Mouse (Mus musculus) brain, adult 2 months (tissue): ENCODE data around the gene Vmn1r42.
A peak's percentile ranks its signal among the peaks of the same experiment; 100 is the strongest.
"Not testable (repeated sequence)": the region's sequence is repeated elsewhere in the genome, so short reads cannot be mapped to it uniquely, and the experiment has no call there.

ENCODE experiments used
- DNase-seq: peaks from one replicate; pipeline ENCODE4 v3.0.0; 2011; ENCODE audit warnings: low read depth, low spot score

Gene Vmn1r42

DNA sequence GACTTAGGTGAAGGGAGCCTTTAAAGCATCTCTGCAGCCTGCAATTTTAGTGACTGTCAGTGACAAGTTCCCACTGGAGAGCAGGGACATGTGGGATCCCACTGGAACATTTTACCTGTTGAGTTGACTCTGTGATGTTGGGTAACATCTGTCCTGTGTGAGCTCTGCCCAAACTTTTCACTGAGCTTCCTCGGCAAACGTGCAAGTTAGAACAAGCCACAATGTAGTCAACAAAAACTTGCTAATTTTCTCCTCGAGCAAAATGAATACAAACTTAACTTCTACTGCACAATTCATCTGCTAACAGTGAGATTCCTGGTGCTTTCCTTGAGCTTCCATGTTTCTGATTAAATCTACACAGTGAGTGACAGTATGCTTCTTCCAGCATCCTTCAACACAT is at the start of gene Vmn1r42, which contains the start of gene Vmn1r43:
Vmn1r42 (minus strand) TSS at position 101 of the 400 bp plus-strand sequence.
Vmn1r43 (minus strand) TSS at position 101 of the 400 bp plus-strand sequence.
- not testable (repeated sequence) for DNase-seq

- peak; percentile 63 for DNase-seq
These were observed 7.6 kb upstream of the Vmn1r42 start for GRCm38 (mm10) chr6:89883812-89884211.

DNA sequence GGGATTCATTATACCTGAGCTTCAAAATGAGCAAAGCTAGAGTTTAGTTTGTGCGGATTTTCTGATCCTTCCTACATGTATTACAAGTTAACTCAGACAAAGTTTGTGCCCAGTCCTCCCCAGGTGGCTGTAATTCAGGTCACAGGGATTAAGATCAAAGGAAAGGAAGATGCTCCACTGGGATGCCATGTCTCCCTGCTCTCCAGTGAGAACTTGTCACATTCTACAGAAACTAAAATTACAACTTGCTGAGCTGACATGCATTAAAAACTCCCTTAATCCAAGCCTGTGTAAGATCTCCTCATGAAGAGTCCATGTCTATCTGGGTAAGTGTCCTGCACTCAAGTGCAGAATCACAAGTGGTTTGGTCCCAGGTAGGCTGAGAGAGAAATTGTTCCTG is 7.1 kb upstream of the Vmn1r42 start, which contains the start of gene Vmn1r44:
Vmn1r44 (plus strand) TSS at position 301 of the 400 bp plus-strand sequence.
- no peak for DNase-seq

GRCm38 (mm10) chr6:89880867-89881266 is 4.7 kb upstream of the Vmn1r42 start:
- no peak for DNase-seq

DNA sequence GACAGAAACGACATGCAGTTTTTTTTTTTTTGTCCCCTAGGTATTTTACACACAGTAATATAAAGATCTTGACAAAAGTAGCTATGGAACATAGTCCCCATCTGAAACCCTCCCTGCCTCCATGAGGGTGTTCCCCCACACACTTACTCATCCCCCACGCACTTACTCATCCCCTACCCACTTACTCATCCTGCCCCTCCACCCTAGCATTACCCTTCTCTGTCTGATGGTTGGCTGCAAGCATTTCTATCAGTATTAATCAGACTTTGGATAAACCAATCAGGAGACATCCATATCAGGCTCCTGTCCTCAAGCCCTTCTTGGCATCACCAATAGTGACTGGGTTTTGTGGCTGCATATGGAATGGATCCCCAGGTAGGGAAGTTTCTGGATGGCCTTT is 750 bp upstream of the Vmn1r42 start:
- peak; percentile 32 for DNase-seq

- DNase-seq, result no peak
These were observed 8.2 kb downstream of the Vmn1r42 start for GRCm38 (mm10) chr6:89867976-89868375.

GRCm38 (mm10) chr6:89867276-89867675 is 8.9 kb downstream of the Vmn1r42 start:
- DNase-seq, result peak; percentile 5

- no peak for DNase-seq
These were observed 12.4 kb downstream of the Vmn1r42 start for GRCm38 (mm10) chr6:89863792-89864191.

- no peak for DNase-seq
These were observed 16.4 kb downstream of the Vmn1r42 start for GRCm38 (mm10) chr6:89859839-89860238.

DNA sequence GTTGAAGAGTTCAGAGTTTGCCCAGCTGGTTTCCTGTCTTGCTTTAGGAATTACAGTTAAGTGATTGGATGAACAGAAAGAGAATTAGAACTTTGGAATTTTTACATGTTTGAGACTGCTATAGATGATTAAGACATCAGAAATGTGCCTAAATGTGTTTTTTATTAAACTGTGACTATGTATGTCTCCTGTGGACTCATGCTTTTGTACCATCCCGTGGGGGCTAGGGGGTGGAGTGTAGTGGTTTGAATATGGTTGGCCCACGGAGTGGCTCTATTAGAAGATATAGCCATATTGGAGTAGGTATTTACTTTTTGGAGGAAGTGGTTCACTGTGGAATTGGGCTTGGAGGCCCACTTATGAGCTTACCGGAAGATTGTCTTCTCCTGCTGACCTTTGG is 18.7 kb downstream of the Vmn1r42 start:
- no peak for DNase-seq
